21 mouse cellular contexts compared by ENCODE assay signal in genomic region chr6:125460589-125460988, GRCm38 (mm10).
"Had no signal": no experiment of that assay in that cellular context is flagged by ENCODE, and none has a peak within 500 bp of the region (broad histone marks: within the 10 kb centered on the region; RNA-seq: fewer than 3 reads in every experiment).

No protein-coding gene starts in this region.

- DNase-seq: kidney, adult 18-20 months; kidney, adult 9 months; left cerebral cortex, postnatal 4 days; liver, postnatal 0 days; lung, embryonic 14.5 days; midbrain, embryonic 14.5 days; retina, postnatal 1 day; right cerebral cortex, postnatal 25 days; thymus, adult 2 months; thymus, postnatal 14 days; thymus, postnatal 4 days had no signal

- H3K4me2 ChIP-seq: limb, embryonic 12.5 days; limb, embryonic 15.5 days; liver, embryonic 11.5 days; lung, embryonic 14.5 days; neural tube, embryonic 12.5 days; neural tube, embryonic 15.5 days had no signal

- H3K27ac ChIP-seq: limb, embryonic 12.5 days; limb, embryonic 15.5 days; liver, embryonic 14.5 days; macrophage; neural tube, embryonic 12.5 days; neural tube, embryonic 15.5 days; stomach, postnatal 0 days had no signal

- H3K27me3 ChIP-seq: limb, embryonic 12.5 days; limb, embryonic 15.5 days; neural tube, embryonic 12.5 days; neural tube, embryonic 15.5 days had no signal

- H3K4me3 ChIP-seq: limb, embryonic 12.5 days; limb, embryonic 15.5 days; neural tube, embryonic 12.5 days; neural tube, embryonic 15.5 days had no signal

- H3K9ac ChIP-seq: limb, embryonic 12.5 days; limb, embryonic 15.5 days; liver, embryonic 14.5 days; liver, postnatal 0 days; lung, embryonic 14.5 days; neural tube, embryonic 12.5 days; neural tube, embryonic 15.5 days had no signal

- H3K36me3 ChIP-seq: neural tube, embryonic 12.5 days; neural tube, embryonic 15.5 days had no signal

- ATAC-seq: intestine, embryonic 16.5 days; lung, postnatal 0 days had no signal

- H3K9me3 ChIP-seq: limb, embryonic 12.5 days; limb, embryonic 15.5 days; neural tube, embryonic 12.5 days; neural tube, embryonic 15.5 days had no signal
